Mouse (Mus musculus): ENCODE results near the gene 4930469K13Rik. TPM values are rescaled to one million over a fixed set of nuclear protein-coding genes. Genes with fewer than 3 reads are reported as not detected.

4930469K13Rik gene
- polyA plus RNA-seq, 1 experiment from 2014 or later = not detected

GRCm38 (mm10) chr11:33993496-33993895 is 104.9 kb downstream of the 4930469K13Rik start:
- ATAC-seq = no peak; the same call in 1 of the 2 replicates
- no peak for DNase-seq (ENCODE audit: low spot score)

DNA sequence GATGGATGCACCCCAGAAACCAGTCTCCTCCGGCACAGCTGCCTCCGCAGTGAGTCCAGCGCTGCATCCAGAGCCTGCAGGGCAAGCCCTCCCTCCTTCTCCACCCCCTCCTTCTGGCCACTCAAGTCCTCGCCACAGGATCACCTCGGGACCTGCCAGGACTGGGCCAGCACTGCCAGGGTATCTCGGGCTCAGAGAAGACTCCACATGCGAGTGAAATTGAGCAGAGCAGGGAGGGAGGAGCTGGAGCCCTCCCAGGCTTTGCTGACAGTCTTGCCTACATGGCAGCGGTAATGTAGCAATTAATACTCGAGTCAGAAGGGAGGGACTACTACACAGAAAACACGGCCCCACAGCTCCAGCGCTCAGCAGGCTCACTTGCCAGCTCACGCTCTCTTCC is 105.4 kb downstream of the 4930469K13Rik start, which contains the start of gene Kcnip1:
Gene Kcnip1, minus strand, starts transcription at position 215 of the 400 bp plus-strand sequence.
- Histone ChIP-seq H3K27ac (ENCODE audit: low read depth, low read length) (no peak within 1 kb of the TSS), H3K4me1 (ENCODE audit: control insufficient read depth, insufficient read depth, low read length) (peaks cover 3% of the 10 kb centered on the region; the same call in 1 of the 2 replicates), H3K9me3 (replicated peaks; ENCODE audit: control insufficient read depth, low read length) (no peaks in the 10 kb centered on the region), H3K9ac (ENCODE audit: low read length) (no peak within 1 kb of the TSS), H3K27me3 (replicated peaks; ENCODE audit: control insufficient read depth, insufficient read depth, low read length) (no peaks in the 10 kb centered on the region), H3K36me3 (ENCODE audit: control insufficient read depth, insufficient read depth, low read length) (no peaks in the 10 kb centered on the region), H3K4me3 (ENCODE audit: low read depth, low read length) (no peak within 1 kb of the TSS), H3K4me2 (ENCODE audit: low read length) (peak within 1 kb of the TSS; percentile 25; the same call in 1 of the 2 replicates)
- WGBS = 19% methylated on average over 12 of the region's 12 CpGs
- peak; percentile 60 for DNase-seq (ENCODE audit: low spot score)
- ATAC-seq = peak; percentile 57; the same call in 1 of the 2 replicates

More at GRCm38 (mm10) chr11:33993496-33993895, 104.9 kb downstream of the 4930469K13Rik start:
- Histone ChIP-seq H3K4me1 (ENCODE audit: control insufficient read depth, insufficient read depth, low read length) (peaks cover 3% of the 10 kb centered on the region; the same call in 1 of the 2 replicates), H3K27ac (ENCODE audit: low read depth, low read length) (no peak overlapping the region), H3K9ac (ENCODE audit: low read length) (no peak overlapping the region), H3K36me3 (ENCODE audit: control insufficient read depth, insufficient read depth, low read length) (no peaks in the 10 kb centered on the region), H3K4me2 (ENCODE audit: low read length) (no peak overlapping the region; the same call in 1 of the 2 replicates), H3K4me3 (ENCODE audit: low read depth, low read length) (no peak overlapping the region), H3K27me3 (replicated peaks; ENCODE audit: control insufficient read depth, insufficient read depth, low read length) (no peaks in the 10 kb centered on the region), H3K9me3 (replicated peaks; ENCODE audit: control insufficient read depth, low read length) (no peaks in the 10 kb centered on the region)
- WGBS = 63% methylated on average over 5 of the region's 5 CpGs

DNA sequence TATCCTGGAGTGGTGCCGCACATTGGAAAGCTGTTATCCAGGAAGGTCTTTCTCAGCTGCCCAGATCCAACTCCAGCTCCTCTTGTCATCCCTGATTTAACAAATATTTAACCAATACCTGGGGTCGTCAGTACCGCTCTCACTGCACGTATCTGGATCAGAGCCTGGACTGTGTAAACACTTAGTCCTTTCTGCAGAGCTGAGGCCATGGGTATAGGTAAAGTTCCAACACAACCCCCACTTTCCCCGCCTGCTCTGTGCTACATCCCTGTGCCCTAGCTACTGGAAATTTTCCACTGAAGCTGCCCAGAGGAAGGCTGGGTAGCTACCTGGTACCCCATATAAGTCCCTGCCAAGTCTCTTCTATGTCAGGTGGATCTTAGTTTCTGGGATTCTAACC is 108.4 kb downstream of the 4930469K13Rik start:
- Histone ChIP-seq H3K27me3 (replicated peaks; ENCODE audit: control insufficient read depth, insufficient read depth, low read length) (no peaks in the 10 kb centered on the region), H3K9me3 (replicated peaks; ENCODE audit: control insufficient read depth, low read length) (no peaks in the 10 kb centered on the region), H3K9ac (ENCODE audit: low read length) (no peak overlapping the region), H3K36me3 (ENCODE audit: control insufficient read depth, insufficient read depth, low read length) (no peaks in the 10 kb centered on the region), H3K4me2 (ENCODE audit: low read length) (no peak overlapping the region), H3K4me1 (ENCODE audit: control insufficient read depth, insufficient read depth, low read length) (peaks cover 3% of the 10 kb centered on the region; the same call in 1 of the 2 replicates), H3K27ac (ENCODE audit: low read depth, low read length) (no peak overlapping the region), H3K4me3 (ENCODE audit: low read depth, low read length) (no peak overlapping the region)
- WGBS = 84% methylated on average over 5 of the region's 5 CpGs
- DNase-seq (ENCODE audit: low spot score) (no peak), ATAC-seq (no peak)

DNA sequence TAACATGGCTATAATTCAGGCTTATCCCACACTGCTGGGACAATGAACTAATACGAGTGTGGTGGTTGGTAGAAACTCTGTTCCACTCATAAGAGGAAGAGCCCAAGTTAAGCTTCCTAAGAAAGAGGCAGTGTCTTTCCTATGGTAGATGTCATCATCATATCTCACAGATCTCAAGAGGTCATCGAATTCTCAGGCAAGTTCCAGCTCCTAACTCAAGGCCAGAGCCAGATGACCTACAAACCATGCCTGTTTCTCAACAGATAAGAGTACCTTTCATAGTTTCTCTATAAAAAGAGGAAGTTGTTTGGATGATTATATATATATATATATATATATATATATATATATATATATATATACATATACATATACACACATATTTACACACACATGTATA is 111.8 kb downstream of the 4930469K13Rik start:
- ATAC-seq = no peak
- 80% methylated on average over 2 of the region's 2 CpGs for WGBS

GRCm38 (mm10) chr11:33980146-33980545 is 118.2 kb downstream of the 4930469K13Rik start:
- H3K4me2 ChIP-seq (ENCODE audit: low read length) = no peak overlapping the region
- H3K27ac ChIP-seq (ENCODE audit: low read depth, low read length) = no peak overlapping the region
- no peaks in the 10 kb centered on the region for H3K27me3 ChIP-seq (replicated peaks; ENCODE audit: control insufficient read depth, insufficient read depth, low read length)
- no peak overlapping the region for H3K9ac ChIP-seq (ENCODE audit: low read length)
- H3K4me3 ChIP-seq (ENCODE audit: low read depth, low read length) = no peak overlapping the region
- ATAC-seq (no peak), DNase-seq (ENCODE audit: low spot score) (no peak)
- H3K36me3 ChIP-seq (ENCODE audit: control insufficient read depth, insufficient read depth, low read length) = no peaks in the 10 kb centered on the region
- WGBS = 83% methylated on average over 4 of the region's 4 CpGs
- no peaks in the 10 kb centered on the region for H3K9me3 ChIP-seq (replicated peaks; ENCODE audit: control insufficient read depth, low read length)
- no peaks in the 10 kb centered on the region for H3K4me1 ChIP-seq (ENCODE audit: control insufficient read depth, insufficient read depth, low read length)

More for the DNA sequence above, 111.8 kb downstream of the 4930469K13Rik start:
- Histone ChIP-seq H3K9ac (ENCODE audit: low read length) (no peak overlapping the region), H3K27ac (ENCODE audit: low read depth, low read length) (no peak overlapping the region), H3K27me3 (replicated peaks; ENCODE audit: control insufficient read depth, insufficient read depth, low read length) (no peaks in the 10 kb centered on the region), H3K4me3 (ENCODE audit: low read depth, low read length) (no peak overlapping the region), H3K4me1 (ENCODE audit: control insufficient read depth, insufficient read depth, low read length) (no peaks in the 10 kb centered on the region), H3K36me3 (ENCODE audit: control insufficient read depth, insufficient read depth, low read length) (no peaks in the 10 kb centered on the region), H3K4me2 (ENCODE audit: low read length) (no peak overlapping the region), H3K9me3 (replicated peaks; ENCODE audit: control insufficient read depth, low read length) (no peaks in the 10 kb centered on the region)
- DNase-seq (ENCODE audit: low spot score) = no peak

DNA sequence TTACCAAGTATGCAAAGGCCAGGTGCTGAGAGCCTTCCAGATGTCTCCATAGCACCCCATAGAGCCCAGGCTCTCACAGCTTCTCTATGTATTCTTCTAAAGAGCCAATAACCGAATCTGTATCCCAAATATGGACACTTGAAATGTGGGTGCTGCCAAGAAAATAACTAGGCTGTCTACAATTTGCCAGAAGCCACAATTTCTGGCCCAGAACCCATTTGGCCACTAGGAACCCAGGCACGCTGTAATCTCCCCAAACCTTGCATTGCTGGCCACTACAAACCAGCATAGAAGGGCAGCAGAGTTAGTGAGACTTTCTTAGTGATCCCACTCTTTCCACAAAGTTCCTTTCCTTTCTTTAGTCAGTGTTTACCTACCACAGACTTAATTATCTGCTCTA is 123.2 kb downstream of the 4930469K13Rik start:
- H3K27ac ChIP-seq (ENCODE audit: low read depth, low read length) = no peak overlapping the region
- H3K27me3 ChIP-seq (replicated peaks; ENCODE audit: control insufficient read depth, insufficient read depth, low read length) = no peaks in the 10 kb centered on the region
- DNase-seq (ENCODE audit: low spot score) (no peak), ATAC-seq (no peak)
- H3K36me3 ChIP-seq (ENCODE audit: control insufficient read depth, insufficient read depth, low read length) = no peaks in the 10 kb centered on the region
- H3K9me3 ChIP-seq (replicated peaks; ENCODE audit: control insufficient read depth, low read length) = no peaks in the 10 kb centered on the region
- 86% methylated on average over 2 of the region's 2 CpGs for WGBS
- no peaks in the 10 kb centered on the region for H3K4me1 ChIP-seq (ENCODE audit: control insufficient read depth, insufficient read depth, low read length)
- no peak overlapping the region for H3K4me2 ChIP-seq (ENCODE audit: low read length)
- H3K4me3 ChIP-seq (ENCODE audit: low read depth, low read length) = no peak overlapping the region
- H3K9ac ChIP-seq (ENCODE audit: low read length) = no peak overlapping the region

- Histone ChIP-seq H3K9ac (ENCODE audit: low read length) (no peak overlapping the region), H3K4me2 (ENCODE audit: low read length) (no peak overlapping the region), H3K4me1 (ENCODE audit: control insufficient read depth, insufficient read depth, low read length) (no peaks in the 10 kb centered on the region), H3K9me3 (replicated peaks; ENCODE audit: control insufficient read depth, low read length) (no peaks in the 10 kb centered on the region), H3K27ac (ENCODE audit: low read depth, low read length) (no peak overlapping the region), H3K36me3 (ENCODE audit: control insufficient read depth, insufficient read depth, low read length) (no peaks in the 10 kb centered on the region), H3K4me3 (ENCODE audit: low read depth, low read length) (no peak overlapping the region), H3K27me3 (replicated peaks; ENCODE audit: control insufficient read depth, insufficient read depth, low read length) (no peaks in the 10 kb centered on the region)
- 75% methylated on average over 14 of the region's 14 CpGs for WGBS
- DNase-seq (ENCODE audit: low spot score) = peak; percentile 16
- no peak for ATAC-seq
These were observed 123.9 kb downstream of the 4930469K13Rik start for GRCm38 (mm10) chr11:33974341-33975040.

DNA sequence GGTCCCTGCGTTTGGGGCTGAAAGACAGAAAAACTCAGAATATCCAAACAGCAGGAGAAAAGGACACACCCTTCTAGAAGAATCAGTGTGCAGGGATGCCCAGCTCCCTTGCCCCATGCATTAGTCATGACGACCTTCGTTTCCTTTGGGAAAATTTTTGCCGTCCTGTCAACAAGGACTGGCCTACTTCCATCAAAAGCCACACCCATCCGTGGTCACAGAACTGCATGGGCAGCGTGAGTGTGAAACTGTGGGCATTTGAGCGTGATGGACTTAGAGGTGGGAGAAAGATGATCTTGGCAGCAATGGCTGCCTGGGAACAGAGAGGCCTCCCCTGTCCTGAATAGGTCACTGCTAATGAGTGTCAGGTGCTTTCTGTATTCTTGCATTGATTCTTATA is 126.2 kb downstream of the 4930469K13Rik start:
- H3K4me3 ChIP-seq (ENCODE audit: low read depth, low read length) = no peak overlapping the region
- no peak overlapping the region for H3K4me2 ChIP-seq (ENCODE audit: low read length)
- H3K4me1 ChIP-seq (ENCODE audit: control insufficient read depth, insufficient read depth, low read length) = no peaks in the 10 kb centered on the region
- 80% methylated on average over 7 of the region's 7 CpGs for WGBS
- H3K27ac ChIP-seq (ENCODE audit: low read depth, low read length) = no peak overlapping the region
- H3K9me3 ChIP-seq (replicated peaks; ENCODE audit: control insufficient read depth, low read length) = no peaks in the 10 kb centered on the region
- no peaks in the 10 kb centered on the region for H3K36me3 ChIP-seq (ENCODE audit: control insufficient read depth, insufficient read depth, low read length)
- DNase-seq (ENCODE audit: low spot score) (no peak), ATAC-seq (no peak)
- H3K9ac ChIP-seq (ENCODE audit: low read length) = no peak overlapping the region
- H3K27me3 ChIP-seq (replicated peaks; ENCODE audit: control insufficient read depth, insufficient read depth, low read length) = no peaks in the 10 kb centered on the region

DNA sequence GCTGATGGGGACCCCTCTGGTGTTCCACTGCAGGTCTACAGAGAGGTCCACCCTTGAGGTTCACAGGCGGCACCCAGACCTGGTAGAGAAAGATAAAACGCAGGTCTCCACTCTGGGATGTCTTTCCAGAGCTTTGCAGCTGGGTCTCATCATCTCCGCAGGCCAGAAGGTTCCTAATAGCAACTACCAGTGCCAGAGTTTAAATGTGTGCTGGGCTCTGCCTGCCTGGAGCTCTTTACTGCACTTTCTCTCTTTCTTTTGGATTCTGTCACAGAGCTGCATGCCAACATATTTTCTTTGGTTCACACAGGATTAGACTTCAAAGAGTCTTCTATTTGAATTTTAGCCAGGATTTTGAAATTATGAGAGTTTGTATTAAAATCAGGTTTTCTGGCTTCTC is 129.2 kb downstream of the 4930469K13Rik start:
- Histone ChIP-seq H3K27ac (ENCODE audit: low read depth, low read length) (no peak overlapping the region), H3K4me1 (ENCODE audit: control insufficient read depth, insufficient read depth, low read length) (no peaks in the 10 kb centered on the region), H3K36me3 (ENCODE audit: control insufficient read depth, insufficient read depth, low read length) (no peaks in the 10 kb centered on the region), H3K4me3 (ENCODE audit: low read depth, low read length) (no peak overlapping the region), H3K9me3 (replicated peaks; ENCODE audit: control insufficient read depth, low read length) (no peaks in the 10 kb centered on the region), H3K4me2 (ENCODE audit: low read length) (no peak overlapping the region), H3K9ac (ENCODE audit: low read length) (no peak overlapping the region), H3K27me3 (replicated peaks; ENCODE audit: control insufficient read depth, insufficient read depth, low read length) (no peaks in the 10 kb centered on the region)
- 86% methylated on average over 3 of the region's 3 CpGs for WGBS
- DNase-seq (ENCODE audit: low spot score) (peak; percentile 5), ATAC-seq (no peak)
